Mouse (Mus musculus) left cerebral cortex, adult 9 months (tissue): ENCODE measurements around the gene Ttc25.
A peak's percentile ranks its signal among the peaks of the same experiment; 100 is the strongest.

ENCODE experiments used
- DNase-seq, 2 experiments: peaks; one replicate each; pipeline ENCODE4 v3.0.0; 2022; ENCODE audit warnings: low spot score in 2 of 2

The Ttc25 gene

DNA sequence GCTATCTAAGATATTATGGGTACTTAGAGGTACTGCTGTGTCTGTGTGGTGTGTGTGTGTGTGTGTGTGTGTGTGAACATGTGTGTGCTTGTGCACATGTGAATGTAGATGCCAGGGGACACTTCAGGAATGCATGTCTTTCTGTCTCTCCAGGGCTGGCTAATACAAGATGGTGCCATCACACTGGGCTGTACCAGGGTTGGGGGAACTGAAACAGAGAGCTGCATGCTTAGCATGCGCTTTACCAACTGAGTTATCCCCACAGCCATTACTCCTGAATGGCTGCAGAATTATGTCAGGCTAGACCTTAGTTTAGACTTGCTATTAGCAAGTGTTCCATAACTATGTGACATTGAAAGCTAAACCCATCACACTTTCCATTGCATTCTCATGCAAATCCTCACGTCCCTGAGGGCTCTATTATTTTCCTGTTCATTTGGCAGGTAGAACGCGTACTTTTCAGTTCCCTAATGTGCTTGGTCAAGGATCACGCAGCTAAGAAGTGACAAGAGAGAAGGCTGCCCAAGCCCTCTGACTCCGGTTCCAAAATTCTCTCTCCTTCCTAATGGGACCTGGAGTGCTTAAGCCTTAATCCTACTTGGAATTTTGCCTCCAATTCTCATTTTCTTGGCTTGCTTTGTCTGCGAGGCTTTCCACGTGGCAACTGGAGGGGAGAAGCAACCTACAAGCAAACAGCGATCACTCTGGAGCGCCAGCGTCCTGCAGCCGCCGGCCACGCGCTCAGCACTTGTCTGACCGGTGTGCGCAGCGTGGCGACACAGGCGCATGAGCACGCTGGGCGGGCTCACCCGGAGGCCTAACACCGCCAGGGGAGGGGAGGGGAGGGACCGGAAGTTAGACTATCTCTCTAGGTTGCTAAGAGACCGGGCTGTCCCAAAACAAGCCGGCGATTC lies at the start of gene Ttc25:
Gene Ttc25, plus strand, starts transcription at position 776 of the 914 bp plus-strand sequence.
- DNase-seq, result peak; percentile 52 to 82

DNA sequence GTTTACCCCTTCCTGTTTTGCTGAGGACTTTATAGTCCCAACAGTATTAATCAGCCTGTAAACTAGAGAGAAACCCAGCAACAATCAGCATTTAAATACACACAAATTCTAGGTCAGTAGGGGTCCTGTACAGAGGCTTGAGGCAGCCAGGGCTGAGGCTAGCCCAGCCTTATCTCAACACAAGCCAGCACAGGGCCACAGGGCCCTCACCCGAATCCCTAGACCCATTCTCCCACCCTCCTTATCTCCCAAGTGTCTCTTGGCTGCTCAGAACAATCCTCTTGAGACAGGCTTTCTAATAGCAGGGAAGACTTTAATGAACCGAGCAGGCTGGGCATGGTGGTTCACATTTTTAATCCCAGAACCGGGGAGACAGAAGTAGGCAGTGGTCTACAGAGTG lies 45.2 kb upstream of the Ttc25 start:
- DNase-seq, result no peak

DNA sequence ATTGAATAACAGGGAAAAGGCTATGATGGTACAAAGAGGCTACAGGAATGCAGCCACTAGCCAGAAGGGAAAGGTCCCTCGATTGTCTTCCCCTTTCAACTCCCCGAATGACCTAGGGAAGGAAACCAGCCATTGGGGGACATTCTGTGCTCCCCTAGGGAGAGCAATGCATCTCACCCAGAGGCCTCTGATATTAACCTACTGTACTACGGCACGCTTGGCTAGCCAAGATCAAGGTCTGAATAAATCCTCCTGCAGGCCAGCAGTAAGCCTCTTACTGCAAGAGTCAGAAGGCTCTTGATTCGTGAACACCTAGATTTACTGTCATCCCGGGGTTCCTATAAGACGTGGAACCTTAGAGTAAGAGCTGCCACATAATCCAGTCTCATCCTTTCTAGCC lies 44.8 kb upstream of the Ttc25 start:
- no peak for DNase-seq

DNA sequence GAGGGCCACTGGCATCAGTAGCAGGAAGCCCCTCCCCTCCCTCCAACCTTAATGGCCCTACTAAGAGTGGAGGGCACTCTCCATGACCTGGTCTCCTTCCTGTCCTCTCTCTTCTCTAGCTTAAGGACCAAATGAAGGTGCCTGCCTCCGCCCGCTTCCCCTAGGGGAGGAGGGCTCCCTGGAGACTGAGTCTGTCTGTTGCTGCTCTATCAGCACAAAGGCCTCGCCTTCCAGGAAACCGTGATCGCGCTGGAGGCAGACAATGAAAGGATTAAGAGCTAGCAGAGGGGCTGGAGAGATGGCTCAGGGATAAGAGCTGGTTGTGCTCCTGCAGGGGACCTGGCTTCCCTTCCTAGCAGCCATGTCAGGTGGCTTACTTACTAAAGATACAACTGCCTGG lies 44.1 kb upstream of the Ttc25 start:
- no peak for DNase-seq

DNA sequence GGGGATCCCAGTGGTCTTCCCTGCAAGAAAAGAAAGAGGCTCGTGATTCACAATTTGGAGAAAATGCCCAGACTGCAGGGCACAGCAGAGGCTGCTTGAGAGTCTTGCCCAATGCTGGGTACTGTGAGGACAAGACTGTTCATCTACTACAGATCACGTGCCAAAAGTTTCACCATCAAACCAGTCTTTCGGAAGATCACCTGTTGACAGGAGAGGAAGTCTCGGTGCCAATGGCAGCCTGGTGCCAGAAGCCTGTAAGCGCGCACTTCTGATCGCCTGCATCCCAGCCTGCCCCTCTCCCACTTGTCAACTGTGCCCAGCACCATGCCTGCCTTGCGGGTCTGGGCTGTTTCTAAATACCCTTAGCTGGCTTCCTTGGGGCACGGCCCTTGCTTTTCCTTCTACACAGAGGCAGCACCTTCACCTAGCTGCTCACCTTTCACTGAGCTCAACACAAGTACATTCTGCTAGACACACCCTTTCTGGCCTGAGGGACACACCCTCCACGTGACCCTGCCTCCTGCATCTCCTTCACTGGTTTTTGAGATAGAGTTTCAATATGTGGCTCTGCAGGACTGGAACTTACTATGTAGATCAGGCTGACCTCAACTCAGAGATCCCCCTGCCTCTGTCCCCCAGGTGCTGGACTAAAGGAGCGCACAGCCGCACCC lies 40.3 kb upstream of the Ttc25 start:
- no peak for DNase-seq

DNA sequence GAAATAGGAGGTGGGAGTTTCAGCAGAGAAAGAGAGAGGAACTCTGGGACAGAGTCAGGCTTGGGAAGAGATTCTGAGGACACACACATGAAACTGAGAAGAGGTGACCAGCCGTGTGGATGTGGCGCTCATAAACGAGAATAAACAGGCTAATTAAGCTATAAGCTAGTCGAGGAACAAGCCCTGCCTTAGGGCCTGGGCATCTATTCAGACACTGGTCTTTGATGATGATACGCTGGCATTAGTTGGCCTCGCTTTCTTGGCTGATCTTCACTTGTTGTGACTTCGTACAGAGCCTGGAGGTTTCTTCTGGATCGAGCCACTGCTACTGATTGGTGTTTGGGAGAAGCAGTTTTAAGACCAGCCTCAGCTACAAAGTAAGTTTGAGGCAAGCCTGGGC lies 39.4 kb upstream of the Ttc25 start:
- DNase-seq, result no peak

DNA sequence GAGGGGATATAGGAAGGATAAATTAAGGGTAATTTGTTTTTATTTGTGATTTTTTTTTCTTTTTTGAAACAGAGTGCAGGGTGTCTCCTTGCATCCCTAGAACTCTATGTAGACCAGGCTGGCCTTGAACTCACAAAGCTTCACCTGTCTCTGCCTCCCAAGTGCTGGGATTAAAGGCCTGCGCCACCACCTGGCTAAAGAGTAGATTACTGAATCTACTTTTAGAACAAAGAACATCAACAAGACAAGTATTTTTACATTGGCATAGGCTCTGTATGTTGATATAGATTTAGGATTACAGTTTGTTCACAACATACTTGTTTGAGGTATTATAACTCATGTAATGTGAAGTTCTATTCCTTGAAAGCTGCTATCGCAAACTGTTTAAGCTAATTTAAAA lies 34.9 kb upstream of the Ttc25 start:
- DNase-seq, result no peak

DNA sequence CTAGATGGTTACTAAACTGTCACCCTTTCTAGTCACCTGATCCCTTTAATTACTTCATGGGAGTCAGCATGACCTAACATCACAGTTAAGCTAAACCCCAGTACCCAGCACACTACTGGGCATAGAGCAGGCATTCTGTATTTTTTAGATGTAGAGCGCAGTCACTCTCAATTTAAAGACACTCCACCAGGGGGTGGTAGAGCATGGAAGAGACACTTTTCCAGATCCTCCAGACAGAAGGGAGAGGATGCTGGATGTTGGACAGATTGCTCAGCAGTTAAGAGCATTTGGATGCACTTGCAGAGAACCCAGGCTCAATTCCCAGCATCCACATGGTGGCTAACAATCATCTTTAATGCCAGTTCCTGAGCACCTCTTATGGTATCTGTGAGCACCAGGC lies 33.0 kb upstream of the Ttc25 start:
- DNase-seq, result peak in 1 of 2 experiments; percentile 45

DNA sequence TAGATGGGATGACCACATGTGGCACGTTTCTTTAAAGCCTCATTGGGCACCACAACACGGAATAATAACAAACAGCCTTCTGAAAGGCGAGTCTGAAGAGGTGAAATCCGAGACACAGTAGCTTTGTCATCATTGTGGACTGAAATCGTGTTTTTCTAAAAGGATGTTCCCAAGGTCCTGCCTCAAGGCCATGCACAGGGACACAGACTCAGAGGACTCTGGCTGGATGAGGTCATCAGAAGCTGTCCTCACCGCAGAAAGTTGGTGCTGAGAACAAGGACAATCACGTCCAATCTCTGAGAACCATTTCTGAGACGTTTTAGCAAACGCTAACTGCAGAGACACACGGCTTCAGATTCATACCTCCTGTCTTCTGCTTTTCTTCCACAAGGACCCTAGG lies 31.7 kb upstream of the Ttc25 start:
- no peak for DNase-seq

DNA sequence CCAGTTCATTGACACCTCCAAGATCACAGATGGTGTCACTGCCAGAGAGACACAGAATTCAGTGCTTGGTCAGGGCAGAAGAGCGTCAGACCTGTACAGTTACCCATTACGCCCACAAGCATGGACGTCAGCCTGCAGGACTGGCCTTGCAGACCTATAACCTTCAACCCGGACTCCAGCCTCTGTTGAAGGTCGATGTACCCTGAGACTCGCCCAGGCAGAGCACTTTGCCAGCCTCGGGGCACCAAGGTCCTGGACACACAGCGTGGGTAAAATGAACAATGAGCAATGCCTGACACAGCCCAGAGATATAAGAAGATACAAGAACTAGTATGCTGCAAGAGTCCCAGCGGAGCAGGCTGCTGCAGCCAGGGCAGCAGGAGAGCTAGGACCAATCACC lies 30.3 kb upstream of the Ttc25 start:
- DNase-seq, result no peak

DNA sequence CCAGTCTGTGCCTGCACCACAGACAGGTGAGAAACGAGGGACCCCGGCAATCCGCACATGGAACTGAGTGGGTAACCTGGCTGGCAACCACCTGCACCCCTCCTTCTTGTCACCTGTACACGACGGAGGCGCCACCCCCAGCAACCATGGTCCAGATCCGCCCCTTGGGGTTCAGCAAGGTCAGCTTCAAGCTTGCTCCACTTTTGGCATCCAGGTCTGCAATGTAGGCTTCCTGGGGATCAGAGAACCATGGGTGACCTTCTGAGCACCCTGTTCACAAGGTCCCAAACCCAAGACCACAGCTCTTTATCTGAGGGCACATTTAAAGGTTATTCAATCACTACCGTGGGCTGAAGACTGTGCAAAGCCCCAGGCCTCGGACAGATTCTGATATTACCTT lies 29.6 kb upstream of the Ttc25 start:
- no peak for DNase-seq

DNA sequence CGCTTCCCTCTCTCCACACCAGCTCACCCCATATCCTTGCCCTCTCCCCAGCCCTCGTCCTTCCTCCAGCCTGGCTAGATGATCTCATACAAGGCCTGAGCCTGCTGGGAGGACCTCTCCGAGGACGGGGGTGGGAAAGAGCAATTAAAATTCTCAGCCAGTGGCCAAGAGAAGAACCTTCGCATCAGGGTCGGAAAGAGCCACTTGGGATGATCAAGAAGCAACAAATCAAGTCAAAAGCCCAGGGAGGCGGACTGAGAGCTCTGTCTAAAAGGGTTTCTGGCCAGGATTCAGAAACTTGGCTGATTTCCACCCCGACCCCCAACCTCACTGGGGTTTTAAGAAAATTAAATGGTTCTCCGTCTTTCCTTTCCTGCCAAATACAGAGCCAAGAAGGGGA lies 29.1 kb upstream of the Ttc25 start:
- no peak for DNase-seq

DNA sequence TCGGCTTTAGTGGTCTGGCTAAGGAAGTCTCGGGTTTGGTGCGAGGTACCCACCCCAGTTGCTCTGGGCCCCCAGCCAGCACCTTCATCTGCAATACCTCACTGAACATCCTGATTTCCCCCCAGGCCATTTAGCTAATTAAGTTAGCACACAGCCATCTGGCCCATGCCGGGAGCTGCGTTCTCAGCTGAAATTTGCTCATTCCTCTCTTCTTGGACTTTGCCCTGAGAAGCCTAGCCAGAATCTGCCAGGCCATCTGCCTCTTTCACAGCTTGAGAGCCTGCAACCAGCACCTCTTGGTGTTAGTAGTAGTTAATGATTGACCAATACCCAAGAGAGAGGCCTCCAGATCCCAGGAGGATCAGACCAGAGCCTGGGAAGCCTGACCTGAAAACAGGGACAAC lies 27.2 kb upstream of the Ttc25 start:
- DNase-seq, result no peak

DNA sequence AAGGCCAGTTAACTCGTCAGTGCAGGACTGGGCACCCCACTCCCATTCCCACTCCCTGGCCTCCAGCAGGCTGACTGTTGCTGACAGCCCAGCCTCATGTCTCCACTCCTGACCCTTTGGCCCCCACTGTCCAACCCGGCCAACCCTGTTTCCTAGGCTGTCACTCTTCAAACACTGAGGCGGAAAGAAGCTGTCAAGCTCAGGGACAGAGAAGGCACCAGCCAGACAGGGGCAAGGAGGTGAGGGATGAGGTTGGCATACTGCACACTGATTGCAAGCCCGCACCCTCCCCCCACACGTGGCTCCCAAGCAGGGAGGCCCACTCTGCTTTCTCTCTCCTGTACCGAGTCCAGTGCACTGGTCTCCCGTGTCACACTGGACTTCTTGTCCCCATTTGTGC lies 26.2 kb upstream of the Ttc25 start:
- DNase-seq, result no peak

DNA sequence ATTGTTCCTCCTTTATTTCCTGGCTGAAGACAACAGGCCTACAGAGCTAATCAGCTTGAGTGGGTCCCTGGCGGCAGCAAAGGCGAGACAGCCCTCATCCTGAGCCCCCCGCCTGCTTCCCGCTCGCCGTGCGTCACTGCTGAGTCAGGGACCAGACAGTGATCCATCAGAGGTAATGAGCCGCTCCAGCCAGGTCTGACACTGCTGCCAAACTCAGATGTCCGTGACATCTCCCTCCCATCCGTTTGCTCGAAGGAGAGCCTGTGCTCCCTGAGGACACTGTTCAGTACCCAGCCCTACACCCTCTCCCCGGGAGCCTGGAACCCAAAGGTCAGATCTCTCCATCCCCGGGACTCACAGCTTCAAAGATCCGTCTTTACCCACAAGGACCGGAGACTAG lies 24.6 kb upstream of the Ttc25 start:
- DNase-seq, result no peak

DNA sequence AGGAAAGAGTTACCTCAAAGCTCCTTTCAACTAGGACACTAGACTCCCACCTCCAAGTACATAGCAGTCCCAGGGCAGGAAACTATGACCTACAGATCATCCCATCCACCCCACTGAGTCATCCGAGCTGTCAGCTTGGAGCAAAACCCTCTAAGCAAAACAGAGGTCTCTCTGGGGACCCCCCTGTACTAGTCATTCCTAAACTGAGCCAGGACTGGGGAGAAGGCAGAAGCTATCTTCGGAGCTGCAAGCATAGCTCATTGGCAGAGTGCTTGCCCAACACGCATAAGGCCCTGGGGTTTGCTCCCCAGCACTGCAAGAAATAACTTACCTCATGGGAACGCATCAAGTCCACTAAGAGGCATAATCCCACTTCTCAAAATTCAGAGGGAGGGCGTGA lies 21.0 kb upstream of the Ttc25 start:
- no peak for DNase-seq

DNA sequence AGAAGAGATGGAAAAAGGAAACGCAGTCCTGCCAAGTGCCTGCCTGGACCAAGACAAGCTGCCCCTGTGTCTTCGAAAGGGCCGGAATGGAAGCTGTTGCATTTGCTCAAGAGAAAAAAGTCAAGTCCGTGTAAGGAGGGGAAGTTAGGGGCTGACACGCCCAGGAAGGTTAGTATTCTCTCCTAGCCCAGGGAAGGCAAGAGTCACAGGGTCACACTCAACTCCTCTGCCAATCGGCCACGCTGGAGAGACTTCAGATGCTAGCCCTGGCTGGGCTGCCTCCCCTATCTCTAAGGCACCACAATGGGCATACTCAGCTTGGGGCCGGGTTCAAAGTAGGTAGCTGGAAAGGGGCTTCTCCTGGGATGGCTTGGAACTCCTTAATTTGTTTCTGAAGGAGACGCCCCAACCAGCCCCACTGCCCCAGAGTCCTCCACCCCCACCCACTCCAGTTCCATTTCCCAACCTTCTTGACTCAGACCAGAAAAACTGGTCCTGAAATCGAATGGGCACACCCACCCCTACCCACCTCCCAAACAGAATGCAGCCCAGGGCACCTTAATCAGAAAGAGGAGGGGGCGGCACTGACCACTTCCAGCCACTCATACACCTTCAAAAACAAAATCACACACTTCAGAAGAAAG lies 20.3 kb upstream of the Ttc25 start:
- DNase-seq, result no peak

DNA sequence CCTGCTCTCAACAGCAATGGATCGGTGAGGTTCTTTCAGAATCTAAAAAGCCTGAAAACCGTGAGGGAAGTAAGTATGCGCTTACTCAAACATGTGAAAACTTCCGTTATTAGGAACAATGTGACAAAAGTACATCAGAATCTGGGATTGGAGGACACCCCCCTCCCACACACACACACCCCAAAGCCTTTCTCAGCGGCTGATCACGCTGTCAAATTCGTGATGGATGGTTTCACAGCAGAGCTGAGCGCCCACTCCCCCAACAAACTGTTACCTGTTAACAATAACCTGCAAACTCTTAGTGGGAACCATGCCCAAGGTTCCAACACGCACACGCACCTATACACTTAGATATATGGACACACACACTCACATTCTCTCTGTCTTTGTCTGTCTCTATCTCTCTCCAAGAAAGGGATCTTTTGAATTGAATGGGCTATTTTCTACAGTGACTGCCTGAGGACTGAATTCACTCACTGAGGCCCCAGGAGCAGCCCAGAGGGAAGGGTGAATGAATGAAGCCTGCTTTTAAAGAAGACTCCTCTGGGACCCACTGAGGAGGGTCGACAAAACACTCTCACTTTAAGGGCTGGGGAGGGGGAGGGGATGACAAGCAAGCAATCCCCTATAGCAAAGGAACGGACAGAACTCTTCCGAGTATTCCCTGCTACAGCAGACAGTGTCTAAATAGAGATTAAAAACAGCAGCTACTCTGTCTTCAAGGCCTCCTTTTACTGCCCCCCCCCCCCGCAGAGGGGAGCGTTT lies 19.2 kb upstream of the Ttc25 start:
- DNase-seq, result no peak

DNA sequence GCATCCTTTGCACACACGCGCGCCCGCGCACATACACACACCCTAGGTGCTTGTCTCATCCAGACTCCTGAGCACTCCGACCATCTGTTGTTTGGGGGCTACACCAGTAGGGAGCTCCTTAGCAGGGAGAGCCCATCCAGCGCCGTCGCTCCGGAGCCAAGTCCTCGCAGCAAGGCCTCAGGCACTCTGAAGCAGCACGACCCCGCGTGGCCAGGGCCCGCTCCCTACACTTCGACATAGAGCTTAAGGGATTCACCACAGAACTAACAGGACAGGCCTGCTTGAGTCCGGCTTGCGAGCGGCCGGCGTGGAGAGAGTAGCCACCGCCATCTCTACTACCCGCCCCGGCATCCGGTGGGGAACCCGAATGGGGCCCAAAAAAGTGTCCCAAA lies 18.3 kb upstream of the Ttc25 start:
- peak in 1 of 2 experiments; percentile 58 for DNase-seq

DNA sequence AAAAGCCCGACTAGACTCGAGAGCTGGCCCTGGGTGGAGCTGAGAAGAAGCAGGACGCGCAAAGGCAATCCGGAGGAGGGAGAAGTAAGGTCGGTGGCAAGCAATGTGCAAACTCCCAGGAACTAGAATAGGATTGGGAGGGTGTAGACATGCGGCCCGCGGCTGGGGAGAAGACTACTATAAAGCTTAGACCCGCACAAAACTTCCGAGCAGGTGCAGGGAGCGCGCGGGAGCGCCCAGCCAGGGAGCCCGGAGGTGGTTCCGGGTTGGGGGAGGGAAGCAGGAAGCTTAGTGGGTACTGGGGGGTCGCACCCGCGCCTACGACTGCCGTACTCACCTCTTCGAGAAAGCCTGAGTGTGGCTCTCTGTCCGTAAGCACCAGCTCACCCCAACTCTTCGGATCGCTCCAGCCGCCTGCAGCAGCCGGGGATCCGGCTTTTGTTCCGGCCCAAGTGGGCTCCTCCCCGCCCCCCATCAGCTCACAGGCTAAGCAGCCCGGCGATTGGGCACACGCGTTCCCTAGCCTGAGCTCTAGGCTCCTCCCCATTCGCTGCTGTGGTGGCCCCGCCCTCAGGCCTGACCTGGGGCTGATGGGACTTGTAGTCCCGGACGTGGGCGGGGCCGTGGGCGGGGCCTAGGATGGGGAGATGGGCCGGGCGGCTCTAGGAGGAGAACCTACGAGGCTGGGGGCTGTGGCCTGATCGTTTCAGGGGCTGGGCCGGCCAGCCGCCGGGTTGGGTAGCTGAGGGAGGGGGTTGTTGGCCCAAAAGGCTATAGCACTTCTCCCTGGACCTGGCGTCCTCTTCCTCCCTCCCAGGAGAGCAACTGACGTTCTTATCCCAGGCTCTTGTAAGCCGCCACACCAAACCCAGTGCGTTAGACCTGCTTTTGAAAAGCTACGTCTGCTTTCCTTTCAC lies 17.7 kb upstream of the Ttc25 start, which contains the start of gene Acly:
Gene Acly, minus strand, starts transcription at position 543 of the 917 bp plus-strand sequence.
- DNase-seq, result peak; percentile 97 to 98
